Mouse (Mus musculus) inflammation-experienced regulatory T-cells, adult 6 months (primary cell): ENCODE measurements around the gene Uxs1. TPM values are rescaled to one million over a fixed set of nuclear protein-coding genes. Genes with fewer than 3 reads are reported as not detected.

Source experiments
- ATAC-seq: one replicate; pipeline ENCODE4 v1.8.0; 2017
- polyA plus RNA-seq, 3 experiments: library from polyadenylated mRNA; unstranded; fragments of 100-300 nt; shearing (Covaris generic); gene quantifications; one replicate each; pipeline ENCODE4 v1.2.1; 2017

The Uxs1 gene
- polyA plus RNA-seq, 3 experiments from 2014 or later = 11.7 to 20.0 (median 15.8) TPM

DNA sequence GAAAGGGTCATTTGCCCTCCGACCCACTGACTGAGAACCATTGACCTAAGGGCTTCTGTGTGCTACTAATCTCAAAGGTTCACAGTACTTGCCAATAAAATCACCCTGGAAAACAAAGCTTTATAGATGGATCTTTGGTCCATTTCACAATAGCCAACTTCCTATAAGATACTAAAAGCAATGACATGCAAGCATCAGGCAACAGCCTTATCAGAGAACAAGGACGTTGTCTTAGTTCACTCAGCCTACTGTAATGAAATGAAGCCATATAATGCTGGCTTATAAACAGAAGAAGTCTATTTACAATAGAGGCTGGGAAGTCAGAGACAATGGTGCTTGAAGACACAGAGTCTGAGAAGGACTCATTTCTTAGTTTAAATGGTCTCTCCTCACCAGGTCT lies 37.8 kb downstream of the Uxs1 start:
- ATAC-seq = no peak

DNA sequence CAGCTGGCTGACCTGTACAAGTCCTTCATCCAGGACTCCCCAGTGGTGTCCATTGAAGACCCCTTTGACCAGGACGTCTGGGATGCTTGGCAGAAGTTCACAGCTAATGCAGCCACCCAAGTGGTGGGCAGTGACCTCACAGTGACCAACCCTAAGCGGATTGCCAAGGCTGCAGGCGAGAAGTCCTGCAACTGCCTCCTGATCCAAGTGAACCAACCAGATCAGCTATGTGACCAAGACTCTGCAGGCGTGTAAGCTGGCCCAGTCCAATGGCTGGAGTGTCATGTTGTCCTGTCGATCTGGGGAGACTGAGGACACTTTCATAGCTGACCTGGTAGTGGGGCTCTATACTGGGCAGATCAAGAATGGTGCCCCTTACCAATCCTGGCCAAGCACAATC lies 40.9 kb downstream of the Uxs1 start:
- ATAC-seq = no peak

DNA sequence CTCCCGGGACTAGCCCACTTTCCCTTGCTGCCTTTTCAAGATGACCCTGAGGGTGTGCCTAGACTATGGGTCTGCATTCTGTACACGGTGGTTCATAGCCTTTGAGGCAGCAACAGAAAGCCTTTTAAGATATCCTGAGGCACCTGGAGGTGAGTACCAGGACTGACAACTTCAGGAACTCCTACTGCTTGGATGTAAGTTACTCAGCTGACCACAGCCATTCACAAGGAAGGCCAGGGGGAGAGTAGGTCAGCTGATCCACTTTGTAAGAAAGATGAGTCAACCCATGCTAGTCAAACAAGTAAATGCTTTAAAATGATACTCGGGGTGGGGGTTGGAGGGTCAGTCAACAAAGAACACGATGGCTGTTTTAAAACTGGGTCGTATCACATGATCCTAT lies 42.3 kb downstream of the Uxs1 start:
- no peak for ATAC-seq

DNA sequence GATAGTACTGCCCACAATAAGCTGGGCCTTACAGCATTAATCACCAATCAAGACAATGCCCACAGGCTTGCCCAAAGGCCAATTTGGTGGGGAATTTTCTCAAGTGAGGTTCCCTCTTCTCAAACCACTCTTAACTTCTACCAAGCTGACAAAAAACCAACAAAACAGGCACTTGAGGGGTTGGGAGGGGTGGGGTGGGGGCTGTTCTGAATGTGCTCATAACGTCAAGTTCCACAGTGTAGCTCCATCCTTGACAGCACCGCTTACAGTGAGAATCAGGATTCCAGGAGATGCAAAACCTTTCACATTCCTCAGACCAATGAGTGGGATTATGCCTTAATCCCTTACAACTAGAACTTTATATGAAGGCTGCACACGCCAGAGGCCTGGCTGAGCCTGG lies 44.4 kb downstream of the Uxs1 start:
- no peak for ATAC-seq

DNA sequence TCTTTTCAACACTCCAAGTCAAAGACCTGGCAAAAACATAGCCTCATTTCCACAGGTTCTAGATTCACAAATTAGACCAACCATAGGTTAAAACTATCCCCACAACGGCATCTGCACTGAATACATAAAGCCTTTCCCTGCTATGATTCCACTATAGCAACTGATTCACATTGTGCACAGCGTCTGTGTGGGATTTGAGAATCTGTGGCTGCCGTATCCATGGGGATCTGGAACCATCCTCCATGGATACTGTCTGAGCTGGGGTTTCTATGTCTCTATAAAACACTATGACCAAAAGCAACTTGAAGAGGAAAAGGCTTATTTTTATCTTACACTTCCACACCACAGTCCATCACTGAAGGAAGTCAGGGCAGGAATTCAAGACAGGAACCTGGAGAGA lies 44.9 kb downstream of the Uxs1 start:
- no peak for ATAC-seq

DNA sequence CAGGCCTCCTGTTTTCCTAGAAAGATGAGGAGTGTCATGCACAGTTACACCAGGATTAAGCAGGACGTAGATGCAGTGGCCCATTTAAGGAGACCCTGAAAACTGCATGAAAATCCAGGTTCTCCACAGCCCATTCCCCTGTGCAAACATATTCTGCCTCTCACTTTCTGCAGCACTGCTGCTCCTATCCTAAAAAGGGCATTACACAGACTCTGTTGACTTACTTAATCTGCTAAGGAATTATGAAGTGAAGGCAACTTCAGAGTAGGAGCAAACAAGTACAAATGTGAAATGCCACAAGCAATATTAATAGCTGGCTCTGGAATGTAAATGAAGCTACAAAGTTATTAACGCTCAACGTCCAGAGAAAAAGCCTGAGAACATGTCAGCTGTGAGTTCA lies 45.9 kb downstream of the Uxs1 start:
- ATAC-seq = no peak

DNA sequence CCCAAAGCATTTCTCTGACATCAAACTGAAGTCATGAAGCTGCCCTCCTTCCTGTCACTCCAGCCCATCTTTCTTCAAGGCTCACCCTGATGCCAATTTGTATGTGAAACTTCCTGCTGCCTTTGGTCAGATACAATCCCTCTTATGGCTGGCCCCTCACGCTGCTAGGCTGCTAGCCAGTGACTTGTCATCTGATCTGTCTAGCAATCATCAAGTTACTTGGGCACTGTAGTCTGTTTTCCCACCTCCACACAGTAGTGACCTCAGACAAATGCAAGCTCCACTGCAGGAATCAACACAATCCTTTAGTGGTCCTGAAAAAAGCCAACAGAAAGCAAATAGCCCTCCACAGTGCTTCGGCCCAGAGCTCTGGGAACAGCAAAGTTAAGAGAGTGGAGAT lies 46.4 kb downstream of the Uxs1 start:
- ATAC-seq = no peak

DNA sequence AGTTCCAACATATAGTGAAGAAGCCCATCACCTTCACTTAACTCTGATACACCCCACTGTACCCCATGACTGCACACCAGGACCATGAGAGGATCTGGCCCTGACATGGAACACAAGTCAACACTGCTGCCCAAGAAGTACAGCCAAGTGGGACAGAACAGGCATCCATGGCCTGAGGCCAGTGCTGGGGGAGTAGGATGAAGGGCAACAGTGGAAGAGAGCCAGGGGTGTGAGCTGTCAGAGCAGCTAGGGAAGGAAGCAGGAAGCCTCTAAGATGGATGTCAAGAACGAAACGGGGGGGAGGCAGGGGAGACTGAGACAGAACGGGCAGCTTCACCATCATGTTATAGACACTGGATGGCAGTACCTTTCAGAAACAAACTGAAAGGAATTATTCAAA lies 51.5 kb downstream of the Uxs1 start:
- ATAC-seq = no peak

DNA sequence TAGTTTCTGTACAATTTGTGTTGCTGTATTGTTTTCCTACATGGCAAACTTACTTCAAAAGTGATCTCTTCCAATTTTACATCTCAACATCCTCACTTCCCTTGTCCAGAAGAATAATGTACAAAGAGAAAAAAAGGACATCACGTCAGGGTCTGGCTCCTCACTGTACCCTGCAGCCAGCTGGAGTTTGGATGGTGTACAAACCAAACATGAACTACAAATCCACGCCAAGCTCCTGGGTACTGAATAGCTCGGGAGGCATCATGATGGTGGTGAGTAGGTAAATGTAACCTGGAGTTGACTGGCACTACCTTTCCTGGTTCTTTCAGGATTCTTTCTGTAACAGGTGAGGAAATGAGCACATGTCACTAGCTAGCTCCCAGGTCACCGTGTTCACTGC lies 53.5 kb downstream of the Uxs1 start:
- no peak for ATAC-seq

DNA sequence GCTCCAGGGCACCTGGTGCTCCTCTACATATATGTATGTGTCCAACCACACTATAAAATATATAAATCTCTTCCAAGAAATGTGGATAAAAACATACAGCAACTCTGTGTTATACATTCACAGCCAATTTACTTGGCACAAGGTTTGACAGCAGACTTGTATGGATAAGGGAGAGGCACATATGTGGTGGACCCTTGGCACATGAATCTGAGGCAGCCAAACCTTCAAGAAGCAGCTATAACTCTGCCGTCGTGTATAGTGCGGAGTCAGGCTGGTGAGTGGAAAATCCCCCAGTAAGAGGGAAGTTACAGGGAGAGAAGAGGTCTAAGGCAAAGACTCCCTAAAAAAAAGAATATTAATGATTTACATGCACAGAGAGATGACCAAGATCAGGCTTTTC lies 54.9 kb downstream of the Uxs1 start:
- no peak for ATAC-seq

DNA sequence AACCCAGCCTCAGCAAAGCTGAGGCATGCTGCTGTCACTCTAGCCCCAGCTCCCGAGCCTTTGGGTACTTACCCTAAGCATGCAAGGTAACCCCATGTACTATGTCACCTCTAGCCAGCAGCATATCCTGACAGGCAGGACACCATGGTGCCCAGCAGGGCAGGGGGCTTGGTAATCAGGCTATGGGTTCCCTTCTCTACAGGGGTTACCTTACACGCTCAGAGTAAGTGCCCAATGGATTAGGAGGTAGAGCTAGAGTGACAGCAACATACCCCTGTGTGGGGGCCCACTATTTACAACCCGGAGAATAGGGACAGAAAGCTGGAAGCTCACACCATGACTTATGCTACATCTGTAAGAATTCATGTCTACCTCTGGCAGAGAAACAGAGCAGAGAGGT lies 57.6 kb downstream of the Uxs1 start:
- no peak for ATAC-seq

DNA sequence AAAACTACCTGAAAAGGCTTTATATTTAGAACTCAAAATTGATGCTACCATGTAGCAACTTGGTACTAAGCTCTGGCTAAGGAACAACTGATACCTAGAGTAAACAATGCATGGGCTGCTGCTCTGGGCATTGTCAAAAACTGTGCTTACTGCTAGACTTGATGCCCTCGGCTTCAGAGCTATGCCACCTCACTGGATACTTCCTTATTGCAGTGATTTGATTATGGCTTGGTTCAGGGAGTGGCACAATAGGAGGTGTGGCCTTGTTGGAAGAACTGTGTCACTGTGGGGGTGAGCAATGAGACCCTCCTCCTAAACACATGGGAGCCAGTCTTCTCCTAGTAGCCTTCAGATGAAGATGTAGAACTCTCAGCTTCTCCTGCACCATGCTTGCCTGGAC lies 58.3 kb downstream of the Uxs1 start:
- ATAC-seq = no peak

DNA sequence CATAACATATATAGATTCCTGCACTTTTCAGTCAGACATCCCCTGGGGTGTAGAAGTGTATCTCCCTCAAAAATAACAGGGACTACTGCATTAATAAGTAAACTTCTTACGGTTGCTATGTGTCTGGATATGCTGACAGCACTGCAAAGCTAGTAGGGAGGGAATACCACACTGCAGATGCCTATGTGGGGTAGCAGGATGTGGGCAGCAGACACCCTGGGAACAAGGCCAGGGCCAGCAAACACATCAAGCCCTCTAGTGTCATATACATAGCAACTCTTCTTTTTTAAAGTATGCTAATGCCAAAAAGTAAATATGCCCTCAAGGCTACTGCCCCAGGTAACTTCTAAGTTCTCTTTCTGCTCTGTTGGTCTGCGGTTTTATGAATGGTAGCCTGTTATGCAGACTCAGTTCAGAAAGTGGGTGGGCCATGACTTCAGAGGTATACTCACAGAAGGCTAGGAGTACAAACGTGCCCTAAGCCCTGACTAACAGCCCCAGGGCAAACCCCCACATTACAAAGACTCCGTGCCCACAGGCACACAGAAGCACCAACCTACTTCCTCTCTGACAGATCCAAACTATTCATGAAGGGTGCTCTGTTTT lies 59.1 kb downstream of the Uxs1 start:
- ATAC-seq = peak; percentile 81

DNA sequence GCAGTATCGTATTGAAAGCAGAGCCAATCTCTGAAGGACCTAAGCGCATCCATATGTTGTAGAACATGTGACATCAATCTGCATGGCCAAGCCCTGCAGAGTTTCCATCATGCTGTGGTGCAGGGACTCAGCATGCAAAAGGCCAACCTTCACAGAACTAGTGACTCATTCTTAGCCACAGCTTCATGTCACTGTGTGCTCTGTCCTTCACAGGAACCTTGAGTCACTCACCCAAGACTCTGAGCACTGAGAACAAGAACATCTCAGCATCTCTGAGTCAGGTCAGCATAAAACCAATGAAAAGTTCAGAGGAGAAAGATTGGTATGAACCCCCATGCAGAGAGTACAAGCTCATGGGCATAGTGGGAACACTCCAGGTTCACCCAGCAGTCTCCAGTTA lies 61.3 kb downstream of the Uxs1 start:
- ATAC-seq = no peak

DNA sequence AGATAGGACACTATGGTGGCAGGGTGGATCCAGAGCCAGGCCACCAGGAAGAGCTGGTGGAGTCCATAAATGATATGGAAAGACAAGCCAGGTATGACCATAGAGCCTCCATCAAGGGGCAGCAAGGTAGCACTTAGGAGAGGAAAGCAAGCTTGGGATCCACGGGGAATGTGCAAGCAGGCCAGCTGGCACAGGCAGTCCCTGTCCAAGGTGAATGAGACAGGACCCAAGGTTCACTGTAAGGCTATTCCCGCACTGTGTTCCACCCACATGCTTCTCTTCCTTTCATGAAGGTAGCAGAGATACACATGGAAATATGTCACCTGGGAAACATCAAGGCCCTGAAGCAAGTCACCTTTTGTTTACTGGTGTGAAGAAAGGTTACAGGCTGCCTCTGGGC lies 63.1 kb downstream of the Uxs1 start:
- no peak for ATAC-seq

DNA sequence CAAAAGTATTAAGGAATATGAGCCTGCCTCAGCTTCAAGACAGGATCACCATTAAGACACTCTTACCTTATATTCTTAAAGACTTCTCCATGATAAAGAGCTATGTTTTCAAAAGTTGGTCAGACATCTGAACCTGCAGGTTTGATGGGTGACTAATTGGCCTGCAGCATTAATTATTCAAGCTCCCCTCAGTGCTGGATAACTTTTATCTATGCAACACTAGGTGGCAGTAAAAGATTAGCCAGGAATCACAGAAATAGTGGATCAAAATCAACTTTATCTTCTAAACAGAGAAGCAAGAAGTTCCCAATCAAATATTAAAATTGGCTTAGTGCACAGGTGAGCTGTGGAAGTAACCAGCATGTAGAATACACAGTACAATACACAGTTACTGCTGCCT lies 67.5 kb downstream of the Uxs1 start:
- peak; percentile 84 for ATAC-seq

DNA sequence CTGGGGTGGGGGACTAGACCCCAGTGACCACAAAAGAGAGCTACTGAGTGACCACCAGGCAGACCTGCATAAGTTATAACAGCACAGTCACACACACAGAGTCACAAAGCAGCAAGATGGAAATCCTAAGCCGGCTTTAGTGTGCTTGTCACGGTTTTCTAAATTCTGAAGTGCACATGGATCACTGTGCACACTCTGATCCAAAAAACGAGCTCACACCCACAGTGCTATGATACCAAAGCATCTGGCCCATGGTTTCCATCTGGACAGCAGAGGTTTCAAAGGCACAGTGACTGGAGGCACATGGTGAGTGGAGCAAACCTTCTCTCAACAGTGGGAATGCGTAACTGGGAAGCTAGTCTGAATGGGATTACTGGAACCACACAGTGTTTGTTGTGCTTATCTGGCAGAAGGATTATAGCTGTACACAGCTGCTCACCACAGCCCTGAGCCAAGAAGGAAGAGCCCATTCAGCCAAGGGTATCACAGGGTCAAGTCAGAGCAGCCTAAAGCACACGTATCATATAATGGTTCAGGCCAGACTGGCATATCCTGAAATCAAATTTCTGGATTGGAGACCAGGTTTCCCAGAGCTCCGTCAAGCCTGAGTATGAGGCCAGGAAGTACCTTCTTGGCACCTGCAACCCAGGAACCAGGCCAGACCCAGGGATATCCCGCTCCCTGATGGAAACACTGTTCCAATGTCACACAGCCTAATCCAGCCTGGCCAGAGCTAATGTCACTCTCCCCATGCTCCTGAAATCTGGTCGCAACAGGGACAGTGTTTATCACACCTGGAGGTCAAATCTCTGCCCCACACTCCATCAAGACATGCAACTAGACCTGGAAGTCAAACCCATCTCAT lies 72.9 kb downstream of the Uxs1 start:
- ATAC-seq = no peak

DNA sequence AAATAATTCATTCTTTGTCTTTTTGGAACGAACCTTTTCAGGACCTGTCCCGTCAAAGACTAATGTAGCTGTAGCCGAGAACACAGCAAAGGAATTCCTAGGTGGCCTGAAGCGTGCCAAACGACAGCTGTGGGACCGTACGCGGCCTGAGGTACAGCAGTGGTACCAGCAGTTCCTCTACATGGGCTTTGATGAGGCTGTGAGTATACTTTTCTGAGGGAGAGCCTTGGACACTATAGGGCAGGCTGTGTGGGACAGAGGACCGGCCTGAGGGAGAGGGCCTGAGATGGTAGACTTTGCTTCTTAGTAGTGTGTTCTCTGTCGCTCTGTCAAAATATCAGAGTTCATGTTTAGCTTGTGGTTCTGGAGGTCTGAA lies 89.1 kb downstream of the Uxs1 start:
- no peak for ATAC-seq

DNA sequence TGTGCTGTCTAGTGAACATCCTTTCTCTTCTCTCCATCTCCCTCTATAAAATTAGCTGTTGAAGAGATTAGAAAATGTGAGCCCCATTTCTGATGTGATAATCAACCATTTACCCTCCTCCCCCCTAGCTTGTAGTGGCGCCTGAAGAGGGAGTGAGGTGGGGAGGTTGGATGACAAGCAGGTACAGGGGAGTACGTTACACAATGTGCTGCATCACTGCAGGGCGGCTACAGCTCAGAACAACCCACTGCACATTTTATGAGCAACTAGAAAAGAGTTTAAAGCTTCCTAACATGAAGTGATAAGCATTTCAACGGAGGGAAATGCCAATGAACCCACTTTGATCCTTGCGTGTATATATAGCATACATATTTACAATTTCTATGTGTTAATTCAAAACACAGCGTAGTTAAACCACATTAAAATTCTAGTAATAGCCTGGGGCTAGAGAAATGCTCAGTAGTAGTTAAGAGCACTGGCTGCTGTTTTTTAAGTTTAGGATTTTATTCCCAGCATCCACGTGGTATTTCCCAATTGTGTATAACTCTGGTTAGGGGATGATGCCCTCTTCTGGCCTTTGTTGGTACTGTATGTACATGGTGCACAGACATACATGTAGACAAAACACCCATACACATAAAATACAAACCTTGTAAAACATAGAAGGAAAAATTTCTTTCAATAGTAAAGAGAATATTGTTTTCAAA lies 89.6 kb downstream of the Uxs1 start:
- ATAC-seq = no peak

DNA sequence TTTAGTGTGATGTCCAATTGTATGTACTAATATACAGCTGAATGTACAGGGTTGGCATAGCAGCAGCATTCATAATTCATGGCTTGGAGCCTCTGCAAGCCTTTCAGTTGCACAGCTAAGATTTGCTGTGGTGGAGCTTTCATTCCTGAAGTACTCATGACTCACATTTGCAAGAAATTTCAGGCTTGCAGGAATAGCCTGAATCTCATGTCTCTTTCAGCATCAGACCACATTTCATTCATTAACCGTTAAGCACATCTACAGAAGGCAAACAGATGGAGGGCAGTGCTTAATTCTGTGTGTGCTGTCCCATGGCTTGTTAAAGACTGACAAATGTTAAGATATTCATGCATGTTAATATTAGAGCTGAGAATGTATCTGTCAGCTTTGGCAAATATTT lies 94.9 kb downstream of the Uxs1 start:
- ATAC-seq = no peak

DNA sequence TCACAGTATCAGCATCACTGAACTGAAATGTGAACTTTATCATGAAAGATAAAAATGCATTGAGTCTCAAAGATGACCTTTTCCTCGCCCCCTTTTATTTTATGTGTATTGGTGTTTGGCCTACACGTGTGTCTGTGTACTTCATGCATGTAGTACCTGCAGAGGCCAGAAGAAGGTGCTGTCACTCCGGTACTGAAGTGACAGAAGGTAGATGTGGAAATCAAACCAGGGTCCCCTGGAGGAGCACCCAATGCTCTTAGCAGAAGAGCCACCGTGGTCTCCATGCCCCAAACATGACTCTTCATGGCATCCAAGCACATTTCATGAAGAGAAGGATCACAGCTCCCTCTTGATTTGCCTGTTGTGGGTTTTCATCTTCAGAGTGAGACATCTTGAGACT lies 95.5 kb downstream of the Uxs1 start:
- ATAC-seq = no peak

DNA sequence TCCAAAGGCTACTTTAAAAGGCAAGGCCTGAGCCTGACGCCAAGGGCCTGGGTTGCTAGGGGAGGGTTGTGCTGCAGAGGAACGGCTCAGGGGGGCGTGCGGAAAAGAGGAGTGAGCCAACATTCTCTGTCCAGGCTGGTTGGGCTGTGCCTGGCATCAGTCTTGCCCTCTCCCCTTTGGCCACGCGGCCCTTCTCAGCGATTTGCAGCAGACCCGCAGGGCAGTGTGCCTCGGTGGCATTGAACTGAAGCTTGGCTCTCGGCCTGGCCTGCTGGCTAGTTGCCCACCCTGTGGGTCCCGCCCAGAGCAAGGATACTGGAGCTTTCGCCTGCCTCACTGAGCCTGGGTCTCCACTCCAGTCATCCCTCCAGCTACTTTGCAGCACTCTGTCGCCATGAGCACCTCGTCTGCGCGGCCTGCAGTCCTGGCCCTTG lies 97.1 kb downstream of the Uxs1 start, which contains the start of gene 1500015O10Rik:
1500015O10Rik (plus strand) TSS at position 112 of the 434 bp plus-strand sequence.
- ATAC-seq = no peak

DNA sequence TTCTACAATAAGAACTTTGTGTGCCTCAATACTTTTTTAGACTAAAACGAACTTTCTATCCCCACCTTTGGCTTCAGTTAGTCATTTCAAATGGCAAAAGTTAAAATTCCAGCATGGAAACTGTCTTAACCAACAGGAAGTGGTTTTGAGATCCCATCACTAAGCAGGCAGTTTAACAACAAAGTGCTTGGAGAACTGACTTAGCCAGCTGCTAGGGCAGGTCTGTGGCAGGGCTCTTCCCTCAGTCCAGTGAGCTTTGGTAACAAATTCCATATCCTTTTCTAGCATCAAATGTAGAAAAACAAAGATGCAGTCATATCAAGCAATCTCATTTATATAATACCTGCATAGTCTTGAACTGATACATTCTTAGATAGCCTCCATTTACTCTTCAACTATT lies 105.1 kb downstream of the Uxs1 start:
- ATAC-seq = no peak

DNA sequence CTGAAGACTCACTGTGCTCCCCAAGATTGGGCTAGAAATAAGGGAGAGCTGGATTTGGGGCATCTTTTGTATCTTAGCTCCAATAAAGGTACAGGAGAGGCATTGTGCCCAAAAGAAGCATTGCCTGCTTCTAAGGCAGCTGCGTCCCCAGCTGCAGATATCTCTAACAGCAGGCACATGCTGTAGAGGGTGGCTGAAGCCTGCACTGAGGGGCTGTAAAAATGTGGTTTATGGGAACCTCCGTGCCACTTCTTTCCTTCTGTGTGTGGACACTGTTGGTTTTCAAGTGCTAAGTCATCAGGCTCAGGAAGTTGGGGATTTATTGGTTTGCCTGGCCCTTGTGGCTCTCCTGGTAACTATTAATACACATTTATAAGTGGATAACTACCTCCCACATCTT lies 108.8 kb downstream of the Uxs1 start:
- ATAC-seq = no peak
